Mouse (Mus musculus) forelimb bud, embryonic 11.5 days (tissue): ENCODE results near the gene Urah.
A peak's percentile ranks its signal among the peaks of the same experiment; 100 is the strongest.

ENCODE experiments used
- DNase-seq: peaks from one replicate; pipeline ENCODE4 v3.0.0-alpha.2; 2012; ENCODE audit warnings: low read depth, low spot score

Gene Urah

DNA sequence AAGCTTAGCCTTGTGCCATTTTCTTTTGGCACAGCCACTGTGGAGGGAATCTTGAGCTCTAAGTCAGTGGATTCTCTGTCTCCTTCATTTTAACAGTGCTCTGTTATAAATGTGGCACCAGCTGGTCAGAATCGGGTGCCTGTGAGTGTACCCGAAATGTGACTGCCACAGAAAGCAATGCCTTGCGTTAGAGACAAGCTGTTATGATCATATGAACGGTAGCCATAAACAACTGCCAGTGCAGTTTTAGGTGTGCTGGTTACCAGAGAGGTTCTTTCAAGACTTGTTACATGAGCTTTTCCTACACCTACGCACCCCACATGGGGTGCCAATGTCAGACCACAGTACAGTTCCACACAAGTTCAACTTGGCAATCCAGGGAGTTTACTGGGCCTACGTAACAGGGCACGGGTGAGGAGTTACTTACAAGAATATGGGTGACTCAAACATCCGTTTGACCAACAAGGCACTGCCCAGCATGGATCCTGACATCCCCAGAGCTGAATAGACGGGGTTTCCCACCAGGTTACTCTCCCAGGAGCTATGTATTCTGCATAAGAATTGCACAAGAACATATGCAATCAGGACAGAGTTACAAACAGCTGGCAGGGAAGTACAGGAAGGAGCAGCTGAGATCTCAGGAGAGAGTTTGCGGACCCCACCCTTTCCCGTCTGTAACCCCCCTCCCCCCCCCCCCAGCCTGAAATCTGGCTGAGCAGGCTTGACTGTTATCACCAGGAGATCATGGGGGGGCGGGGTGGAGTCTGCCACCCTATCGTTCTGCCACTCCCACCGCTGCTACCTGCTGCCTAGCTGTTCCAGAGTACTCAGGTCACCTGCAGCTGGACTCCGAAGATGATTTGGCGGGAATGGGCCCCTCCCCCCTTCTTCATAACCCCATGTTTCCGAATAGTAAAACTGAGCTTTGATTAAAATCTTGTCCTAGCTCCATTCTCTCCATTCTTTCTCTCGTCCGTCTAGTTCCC lies 6.2 kb downstream of the Urah start:
- no peak for DNase-seq

DNA sequence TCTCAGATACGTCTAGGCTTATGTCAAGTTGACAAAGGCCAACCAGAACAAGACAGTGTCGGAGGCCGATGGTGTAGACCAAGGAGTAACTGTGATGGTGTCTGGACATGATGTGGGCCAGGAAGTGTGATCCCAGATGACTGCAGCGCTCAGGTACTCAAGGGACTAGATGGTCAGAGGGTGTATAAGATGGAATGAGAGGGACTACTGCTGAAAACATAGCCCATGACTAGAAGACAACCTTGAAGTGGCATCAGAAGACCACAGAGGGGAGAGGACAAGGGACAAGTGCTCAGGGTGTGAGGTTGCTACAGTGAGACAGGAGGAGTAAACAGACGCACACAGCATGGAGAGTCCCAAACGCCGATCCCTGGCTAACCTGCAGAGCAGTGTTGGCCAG lies 9.0 kb downstream of the Urah start:
- no peak for DNase-seq

DNA sequence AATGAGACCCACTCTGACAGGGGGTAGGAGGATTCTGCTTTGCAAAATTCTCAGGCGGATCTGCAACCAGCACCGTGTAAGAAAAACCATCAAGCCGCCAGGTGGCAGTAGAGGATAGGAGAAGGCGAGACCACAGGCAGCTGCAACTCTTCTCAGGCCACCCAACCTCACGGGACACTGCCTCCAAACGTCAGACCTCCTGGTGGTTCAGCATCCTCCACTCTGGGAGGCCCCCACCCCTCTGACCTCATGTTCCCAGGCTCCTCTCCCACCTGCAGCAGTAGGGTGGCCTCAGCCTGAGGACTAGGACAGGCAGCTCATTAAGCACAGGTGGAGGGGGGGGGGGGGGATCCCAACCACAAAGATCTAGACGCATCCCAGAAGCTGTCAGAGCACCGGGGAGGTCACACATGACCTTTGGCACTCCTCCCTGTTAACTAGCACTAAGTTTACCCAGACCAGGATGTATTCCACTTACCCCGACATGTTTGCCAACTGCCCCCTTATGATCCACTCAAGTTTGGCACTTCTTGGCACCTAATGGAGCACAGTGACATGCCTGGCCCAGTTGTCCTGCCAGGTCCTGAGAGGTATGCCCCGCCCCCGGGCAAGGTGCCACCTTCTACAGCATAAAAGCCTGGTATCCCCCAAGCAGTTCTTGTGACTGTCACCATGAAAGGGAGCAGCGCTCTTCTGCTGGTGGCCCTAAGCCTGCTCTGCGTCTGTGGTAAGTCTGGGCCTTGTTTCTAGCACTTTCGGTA lies 10.3 kb downstream of the Urah start, which contains the start of gene Scgb1c1:
Scgb1c1 (plus strand) TSS at position 643 of the 761 bp plus-strand sequence.
- DNase-seq = peak; percentile 88

DNA sequence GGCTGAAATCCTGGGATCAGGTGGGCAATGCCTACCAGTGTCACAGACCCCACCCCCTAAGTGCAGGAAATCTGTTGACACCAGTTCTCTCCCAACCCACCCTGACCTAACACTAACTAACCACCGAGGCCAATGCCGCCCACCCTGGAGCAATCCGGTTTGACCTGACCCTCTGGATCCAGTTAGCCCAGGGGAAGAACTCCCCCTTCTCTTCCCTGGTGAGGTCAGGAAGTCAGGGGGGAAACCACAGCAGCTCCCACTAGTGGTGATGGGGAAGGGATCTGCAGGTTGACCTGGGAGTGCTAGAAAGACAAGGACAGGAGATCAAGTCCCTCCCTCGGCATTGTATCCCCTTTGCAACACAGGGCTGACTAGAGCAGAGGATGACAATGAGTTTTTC lies 10.9 kb downstream of the Urah start:
- DNase-seq = no peak

DNA sequence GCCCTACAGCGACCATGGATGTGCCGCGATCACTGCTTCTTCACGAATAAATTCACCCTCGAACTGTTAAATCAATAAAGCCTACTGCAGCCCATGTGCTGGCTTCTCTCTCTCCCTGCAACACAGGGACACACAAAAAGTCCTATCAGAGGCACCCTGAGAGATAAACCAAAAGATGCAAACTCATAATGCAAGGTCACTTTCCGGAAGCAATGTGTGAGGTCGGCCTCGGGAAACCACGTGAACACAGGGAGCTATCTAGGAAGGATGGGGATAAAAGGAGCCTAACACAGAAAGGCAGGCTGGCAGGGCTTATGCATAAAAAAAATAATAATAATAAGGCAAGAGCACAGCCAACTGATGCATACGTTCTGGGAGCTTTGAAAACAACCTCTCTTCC lies 11.9 kb downstream of the Urah start:
- DNase-seq = no peak

DNA sequence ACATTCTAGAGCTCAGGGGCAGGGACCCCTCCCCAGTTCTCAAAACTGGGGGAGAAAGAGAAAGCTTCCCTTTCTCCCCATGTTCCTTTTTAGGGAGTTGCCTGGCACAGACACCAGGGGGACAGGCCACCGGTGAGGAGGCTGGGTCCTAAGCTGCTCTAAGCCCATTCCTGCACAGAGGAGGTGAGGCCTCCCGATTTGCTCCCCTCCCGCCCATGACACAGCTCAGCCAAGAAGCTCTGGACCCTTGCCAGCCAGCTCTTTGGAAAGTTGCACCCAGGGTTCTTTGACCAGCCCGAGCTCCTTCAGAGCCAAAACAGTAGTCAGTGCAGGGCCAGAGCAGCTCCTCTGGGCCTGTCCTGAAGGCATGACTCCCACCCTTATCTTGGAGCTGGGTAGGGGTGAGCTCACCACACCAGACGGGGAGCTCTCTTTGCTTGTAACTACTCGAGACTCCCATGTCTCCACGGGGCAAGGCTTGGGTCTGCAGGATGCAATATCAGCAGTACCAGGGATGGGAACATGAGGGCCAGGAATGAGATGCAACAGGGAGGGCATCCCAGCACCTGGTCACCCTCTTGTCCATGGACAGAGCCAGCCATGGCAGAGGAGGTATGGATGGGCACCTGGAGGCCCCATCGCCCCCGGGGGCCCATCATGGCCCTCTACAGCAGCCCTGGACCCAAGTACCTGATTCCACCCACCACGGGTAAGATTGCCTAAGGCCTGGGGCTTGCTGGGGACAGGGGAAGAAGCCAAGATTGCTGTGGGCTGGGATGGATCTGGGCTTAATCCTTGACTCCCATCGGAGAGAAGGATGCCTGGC lies 13.2 kb downstream of the Urah start, which contains the start of gene Odf3:
Odf3 (plus strand) TSS at position 51 of the 826 bp plus-strand sequence.
- DNase-seq = no peak

DNA sequence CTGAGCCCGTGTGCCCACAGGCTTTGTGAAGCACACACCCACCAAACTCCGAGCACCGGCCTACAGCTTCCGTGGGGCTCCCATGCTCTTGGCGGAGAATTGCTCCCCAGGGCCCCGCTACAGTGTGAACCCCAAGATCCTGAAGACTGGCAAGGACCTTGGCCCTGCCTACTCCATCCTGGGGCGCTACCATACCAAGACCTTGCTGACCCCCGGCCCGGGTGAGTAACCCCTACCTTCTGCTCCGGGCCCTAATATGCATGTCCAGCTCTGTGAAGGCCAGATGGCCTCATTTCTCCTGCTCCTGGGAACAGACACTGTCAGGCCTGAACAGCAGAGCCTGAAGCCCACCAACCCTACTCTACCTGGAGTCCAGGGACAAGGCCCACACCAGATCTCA lies 13.8 kb downstream of the Urah start:
- no peak for DNase-seq

DNA sequence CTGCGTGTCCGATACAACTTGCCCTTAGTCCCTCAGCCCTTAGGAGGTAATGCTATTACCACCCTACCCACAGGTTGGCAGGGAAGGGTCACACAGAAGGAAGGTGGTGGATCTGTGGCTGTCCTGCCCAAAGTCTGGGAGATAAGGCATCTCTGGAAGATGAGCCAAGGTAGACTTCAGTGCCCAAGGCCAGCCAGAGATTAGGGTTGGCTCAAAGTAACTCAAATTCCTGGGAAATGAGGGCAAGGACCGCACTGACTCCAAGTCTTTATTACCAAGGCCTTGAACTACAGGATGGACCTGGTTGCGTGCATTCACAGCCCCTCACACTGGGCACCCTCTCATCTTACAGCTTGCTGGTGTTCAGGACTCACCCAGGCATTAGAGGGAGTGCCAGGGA lies 17.1 kb downstream of the Urah start:
- DNase-seq = no peak

DNA sequence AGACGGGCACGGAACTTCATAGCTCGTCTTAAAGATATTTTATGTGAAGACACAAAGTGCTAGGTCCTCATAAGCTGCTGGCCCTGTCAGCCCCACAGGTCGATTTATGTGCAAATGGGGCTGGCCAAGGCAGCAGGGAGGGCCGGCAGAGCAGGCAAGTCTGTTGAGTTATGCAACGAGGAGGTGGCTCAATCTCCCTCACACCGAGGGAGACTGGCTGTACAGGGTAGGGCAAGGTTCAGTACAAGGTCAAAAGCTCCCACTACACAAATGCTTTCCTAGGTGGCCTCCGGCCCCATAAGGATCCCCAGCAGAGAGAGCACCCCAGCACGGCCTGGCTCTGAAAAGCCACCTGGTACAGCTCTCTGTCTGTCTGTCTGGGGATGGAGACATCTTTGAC lies 18.6 kb downstream of the Urah start:
- DNase-seq = no peak

DNA sequence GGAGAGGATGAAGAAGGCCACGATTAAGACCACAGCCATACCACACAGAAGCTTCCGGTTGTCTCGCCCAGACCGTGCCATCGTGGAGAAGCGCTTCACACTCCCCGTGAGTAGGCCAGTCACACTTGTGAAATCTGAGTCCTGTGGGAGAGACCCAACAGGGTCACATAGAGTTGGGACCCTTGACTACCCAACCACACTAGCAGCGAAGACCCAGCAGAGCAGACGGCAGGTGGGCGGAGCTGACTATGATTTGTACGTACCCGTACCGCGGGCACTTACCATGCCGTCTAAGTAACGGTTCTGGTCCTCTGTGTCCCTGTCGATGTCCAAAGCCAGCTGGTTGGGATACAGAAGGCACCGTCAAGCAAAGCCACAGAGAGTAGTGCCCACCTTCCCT lies 19.7 kb downstream of the Urah start:
- DNase-seq = no peak

DNA sequence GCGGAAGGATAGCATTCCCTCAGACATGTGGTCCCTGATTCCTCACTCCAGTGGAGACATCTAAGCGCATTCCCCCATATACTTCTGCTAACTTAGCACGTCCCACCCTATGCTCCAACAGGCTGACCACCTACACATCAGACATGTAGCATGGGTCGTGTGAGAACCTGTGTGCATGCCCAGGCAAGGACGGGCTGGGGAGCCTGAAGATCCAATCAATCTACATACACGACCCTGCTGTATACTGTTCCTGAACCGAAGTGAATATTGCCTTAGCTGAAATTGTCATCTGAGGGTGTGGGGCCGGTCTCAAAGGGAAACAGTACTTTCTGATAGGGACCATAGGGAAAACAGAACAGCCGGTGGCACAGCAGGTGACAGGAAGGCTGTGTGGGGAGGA lies 20.4 kb downstream of the Urah start:
- DNase-seq = no peak

DNA sequence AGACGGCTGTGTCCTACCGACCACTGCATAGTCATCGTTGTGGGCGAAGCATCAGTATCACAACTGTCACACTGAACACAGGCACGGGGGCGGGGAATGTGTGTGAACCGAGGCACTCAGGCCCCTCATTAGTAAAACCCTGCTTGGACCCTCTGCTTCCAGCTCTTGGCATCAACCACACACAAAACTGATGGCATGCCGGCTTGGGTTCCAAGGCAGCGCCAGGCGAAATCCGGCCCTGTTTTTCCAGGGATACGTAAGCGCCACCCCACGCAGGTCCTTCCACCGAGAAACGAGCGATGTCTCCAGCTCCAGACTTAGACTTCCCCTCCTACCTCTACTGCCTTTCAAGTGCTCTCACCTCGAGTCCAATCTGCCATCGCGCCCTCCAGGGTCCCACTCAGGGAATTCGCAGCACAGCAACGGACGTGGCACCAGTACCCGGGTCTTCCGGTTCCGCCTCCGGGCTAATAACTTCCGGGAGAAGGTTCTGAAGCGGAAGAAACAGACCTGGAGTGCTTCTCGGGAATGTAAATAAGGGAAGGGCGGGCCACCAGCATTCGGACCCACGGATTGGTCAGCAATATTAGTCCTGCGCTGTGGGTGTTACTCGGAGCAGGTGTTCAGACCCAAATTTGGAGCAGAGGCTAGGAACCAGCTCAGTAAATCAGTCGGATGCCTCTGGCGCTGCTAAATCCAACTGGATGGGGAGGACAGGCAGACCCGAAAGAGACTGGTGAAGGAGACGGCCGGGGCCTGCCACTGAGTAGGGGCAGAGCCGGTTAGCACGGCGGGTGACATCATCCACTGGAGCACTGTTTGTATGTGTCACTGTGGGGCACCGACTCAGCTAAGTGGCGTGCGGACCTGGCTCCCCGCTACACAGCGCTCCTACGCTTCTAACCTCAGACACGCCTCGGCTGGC lies 21.3 kb downstream of the Urah start, which contains the start of gene Gm45785:
Gm45785 (minus strand) TSS at position 472 of the 925 bp plus-strand sequence.
- DNase-seq = peak; percentile 91

DNA sequence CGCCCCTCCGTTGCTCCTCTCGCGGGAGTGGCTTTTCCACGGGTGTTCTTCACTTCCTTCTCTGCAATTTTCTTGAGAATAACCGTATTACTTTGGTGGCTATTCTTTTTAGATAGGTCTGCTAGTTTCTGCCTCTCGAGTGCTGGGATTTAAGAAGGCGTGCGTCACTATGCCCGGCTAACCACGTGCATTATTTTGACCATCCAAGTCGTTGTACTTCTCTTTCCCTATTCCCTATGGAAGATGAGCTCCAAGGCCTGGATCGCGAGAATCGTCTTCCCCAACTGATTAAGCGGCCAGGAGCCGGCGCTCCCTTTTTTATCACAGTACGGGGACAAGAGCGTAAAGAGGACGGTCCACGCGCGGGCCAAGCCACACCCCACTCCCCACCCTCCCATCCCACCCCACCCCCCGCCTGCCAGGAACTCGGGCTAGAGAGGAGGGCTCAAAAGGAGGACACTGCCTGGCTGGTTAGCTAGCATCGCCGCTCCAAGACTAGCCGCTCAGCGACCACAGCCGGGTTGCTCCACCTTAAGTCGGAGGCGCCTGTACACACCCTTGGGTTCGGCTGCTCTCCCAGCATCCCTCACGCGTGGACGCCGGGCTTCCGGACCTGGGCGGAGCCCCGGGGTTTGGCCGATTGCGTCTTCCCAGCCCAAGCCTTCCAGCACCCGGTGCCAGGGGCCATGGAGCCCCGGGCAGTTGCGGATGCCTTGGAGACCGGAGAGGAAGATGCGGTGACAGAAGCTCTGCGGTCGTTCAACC lies 22.1 kb downstream of the Urah start, which contains the start of gene Ric8a:
Ric8a (plus strand) TSS at position 173 of the 765 bp plus-strand sequence.
- DNase-seq = peak; percentile 66

DNA sequence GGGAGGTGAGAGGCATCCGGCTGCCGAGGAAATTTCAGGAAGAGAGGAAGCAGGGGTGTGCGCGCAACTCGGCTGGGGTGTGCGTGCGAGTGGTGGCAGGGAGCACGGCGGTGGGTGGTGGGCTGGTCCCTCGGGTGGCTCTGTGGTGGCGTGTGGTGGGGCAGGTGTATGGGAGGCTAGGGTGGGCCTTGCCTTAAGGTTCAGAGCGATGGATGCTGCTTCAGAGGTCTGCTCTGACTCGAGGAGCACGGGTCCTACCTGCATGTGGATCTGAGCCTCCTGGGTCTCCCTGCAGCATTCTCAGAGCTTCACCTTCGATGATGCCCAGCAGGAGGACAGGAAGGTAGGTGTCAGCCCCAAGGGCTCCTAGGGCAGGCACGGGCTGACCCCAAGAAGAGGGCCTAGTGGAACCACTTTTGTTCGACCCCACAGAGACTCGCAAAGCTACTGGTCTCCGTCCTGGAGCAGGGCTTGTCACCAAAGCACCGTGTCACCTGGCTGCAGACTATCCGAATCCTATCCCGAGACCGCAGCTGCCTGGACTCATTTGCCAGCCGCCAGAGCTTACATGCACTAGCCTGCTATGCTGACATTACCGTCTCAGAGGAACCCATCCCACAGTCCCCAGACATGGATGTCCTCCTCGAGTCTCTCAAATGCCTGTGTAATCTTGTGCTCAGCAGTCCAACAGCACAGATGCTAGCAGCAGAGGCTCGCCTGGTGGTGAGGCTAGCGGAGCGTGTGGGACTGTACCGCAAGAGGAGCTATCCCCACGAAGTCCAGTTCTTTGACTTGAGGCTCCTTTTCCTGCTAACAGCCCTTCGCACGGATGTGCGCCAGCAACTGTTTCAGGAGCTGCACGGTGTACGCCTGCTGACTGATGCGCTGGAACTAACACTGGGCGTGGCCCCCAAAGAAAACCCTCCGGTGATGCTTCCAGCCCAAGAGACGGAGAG lies 23.0 kb downstream of the Urah start, which contains the start of gene Bet1l:
Bet1l (minus strand) TSS at position 28 of the 956 bp plus-strand sequence.
- no peak for DNase-seq

DNA sequence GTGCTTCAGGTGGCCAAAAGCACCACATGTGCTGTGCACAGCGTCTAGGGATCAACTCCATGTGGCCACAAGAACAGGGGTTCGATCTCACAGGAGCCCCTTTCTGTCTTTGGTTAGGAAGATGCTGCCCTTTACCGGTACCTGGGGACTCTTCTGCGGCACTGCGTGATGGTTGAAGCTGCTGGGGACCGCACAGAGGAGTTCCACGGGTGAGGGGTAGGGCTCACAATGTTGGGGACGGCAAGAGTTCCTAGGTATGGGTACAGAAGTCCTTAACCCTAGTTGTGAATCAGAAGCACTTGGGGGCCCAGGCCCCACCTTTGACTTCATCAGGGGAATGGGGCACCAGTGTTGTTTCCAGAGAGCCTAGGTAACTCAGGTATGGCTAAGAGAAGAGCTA lies 23.9 kb downstream of the Urah start:
- DNase-seq = no peak

DNA sequence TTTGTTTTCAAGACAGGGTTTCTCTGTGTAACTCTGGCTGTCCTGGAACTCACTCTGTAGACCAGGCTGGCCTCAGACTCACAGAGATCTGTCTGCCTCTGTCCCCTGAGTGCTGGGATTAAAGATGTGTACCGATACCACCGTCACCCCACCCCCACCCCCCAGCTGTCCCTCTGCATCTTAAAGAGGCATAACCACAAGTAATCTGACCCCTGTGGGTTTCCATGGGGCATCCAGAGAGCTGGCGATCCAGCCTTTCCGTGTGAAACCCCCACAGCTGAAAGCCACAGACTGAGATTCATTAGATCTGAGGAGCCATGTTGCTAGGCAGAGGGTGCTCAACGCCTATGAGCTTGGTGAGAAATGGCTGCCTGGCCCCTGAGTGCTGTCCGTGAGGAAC lies 25.2 kb downstream of the Urah start:
- no peak for DNase-seq

DNA sequence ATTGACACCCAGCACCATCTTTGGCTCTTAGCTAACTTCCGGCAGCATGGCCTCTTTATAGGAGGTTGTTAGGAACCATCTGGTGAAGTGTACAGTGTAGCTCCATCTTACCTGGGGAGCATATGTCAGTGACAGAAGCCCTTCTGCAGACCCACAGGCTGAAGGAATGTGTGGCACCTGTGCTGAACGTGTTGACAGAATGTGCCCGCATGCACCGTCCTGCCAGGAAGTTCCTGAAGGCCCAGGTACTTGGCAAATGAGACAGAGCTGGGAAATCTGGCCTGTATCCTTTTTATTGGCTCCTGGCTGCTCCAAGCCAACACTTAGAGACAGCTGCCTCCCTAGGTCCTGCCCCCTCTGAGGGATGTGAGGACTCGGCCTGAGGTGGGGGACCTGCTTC lies 25.9 kb downstream of the Urah start:
- no peak for DNase-seq

DNA sequence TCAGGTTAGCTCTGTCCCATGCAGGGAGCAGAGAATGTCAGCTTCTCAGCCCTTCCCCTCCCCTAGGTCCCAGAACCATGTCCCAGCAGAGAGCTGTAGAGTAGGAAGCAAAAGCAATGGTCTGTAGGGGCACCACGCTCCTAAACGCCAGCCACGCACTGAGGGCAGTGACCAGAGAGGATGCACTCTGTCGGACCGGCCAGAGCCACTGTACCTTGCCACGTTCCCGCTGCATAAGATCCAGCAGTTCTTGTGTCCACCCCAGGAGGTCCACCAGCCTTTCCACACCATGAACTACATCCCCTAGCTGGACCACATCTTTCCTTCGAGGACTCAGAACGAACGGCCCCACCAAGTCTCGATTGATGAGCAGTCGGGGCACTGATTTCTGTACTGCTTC lies 29.9 kb downstream of the Urah start:
- DNase-seq = no peak
